Mouse (Mus musculus) layer of hippocampus, adult 18-20 months (tissue): ENCODE data around the gene Naip1. TPM values are rescaled to one million over a fixed set of nuclear protein-coding genes. Genes with fewer than 3 reads are reported as not detected.
"Not testable (repeated sequence)": the region's sequence is repeated elsewhere in the genome, so short reads cannot be mapped to it uniquely, and the experiment has no call there.

ENCODE experiments used
- DNase-seq, 2 experiments: peaks; one replicate each; pipeline ENCODE4 v3.0.0; 2022; ENCODE audit warnings: low spot score in 2 of 2
- total RNA-seq, 2 experiments: library from RNA; stranded (reverse); gene quantifications; 2 replicates each; pipeline ENCODE4 v1.2.3; 2021

The Naip1 gene
- total RNA-seq, 2 experiments from 2014 or later, result 0.15 to 0.22 TPM

GRCm38 (mm10) chr13:100402930-100403637 is 49.6 kb downstream of the Naip1 start:
- not testable (repeated sequence) for DNase-seq

GRCm38 (mm10) chr13:100391021-100391420 is 61.6 kb downstream of the Naip1 start:
- peak in 1 of 2 experiments; percentile 11 for DNase-seq

- DNase-seq, result no peak
Measured at GRCm38 (mm10) chr13:100370536-100370935, 82.1 kb downstream of the Naip1 start.

Other genes starting within 250 kb of the Naip1 start
- gene Naip5, start 206.5 kb downstream of the Naip1 start, total RNA-seq, result under 1 TPM; 0.23 to 0.42 TPM
- under 1 TPM; 0.20 to 0.22 TPM for gene Naip6, start 135.2 kb downstream of the Naip1 start, total RNA-seq
- gene Gtf2h2, start 39.7 kb upstream of the Naip1 start, total RNA-seq, result 10 to 100 TPM; 42.5 to 50.8 TPM
- 10 to 100 TPM; 11.2 to 12.3 TPM for gene Ocln, start 99.8 kb upstream of the Naip1 start, total RNA-seq
- gene Marveld2, start 164.1 kb upstream of the Naip1 start, total RNA-seq, result 1 to 10 TPM; 1.3 to 1.8 TPM
- gene Ak6, start 198.1 kb upstream of the Naip1 start, total RNA-seq, result 10 to 100 TPM; 82.6 to 88.7 TPM
- 10 to 100 TPM; 13.0 to 14.8 TPM for gene Rad17, start 198.2 kb upstream of the Naip1 start, total RNA-seq
- gene Taf9, start 198.7 kb upstream of the Naip1 start, total RNA-seq, result 10 to 100 TPM; 21.9 to 24.9 TPM
- gene Ccdc125, start 216.8 kb upstream of the Naip1 start, total RNA-seq, result under 1 TPM in 1 of 2 experiments, not detected in 1; 0.25 TPM